Mouse (Mus musculus) layer of hippocampus, postnatal 14 days (tissue): ENCODE measurements at regions not wholly inside any gene's neighbourhood (a gene's known extent, or its start where the extent isn't known, plus 50 kb on each side); places are given as distances from the start of the nearest gene placed in this dataset.

Experiments
- DNase-seq, 2 experiments: peaks; one replicate each; pipeline ENCODE4 v3.0.0; 2021 to 2022; ENCODE audit warnings: low spot score in 2 of 2, mixed read lengths in 1 of 2

DNA sequence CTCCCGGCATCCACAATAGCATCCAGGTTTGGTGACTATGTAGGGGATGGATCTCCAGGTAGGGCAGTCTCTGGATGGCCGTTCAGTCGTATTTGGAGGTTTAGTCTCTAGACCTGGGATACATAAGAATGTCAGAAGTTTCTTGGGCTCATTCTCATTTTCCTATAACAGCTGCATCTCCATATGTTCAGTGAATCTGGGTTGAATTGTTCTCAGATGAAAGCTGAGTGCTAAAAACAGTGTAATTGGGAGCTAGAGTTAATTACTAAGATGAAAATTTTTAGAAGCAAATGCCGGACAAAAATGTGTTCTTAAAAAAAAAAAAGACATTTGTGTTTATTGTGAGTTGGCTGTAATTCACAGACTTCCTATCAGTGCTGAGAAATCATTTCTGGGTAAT is 57.3 kb upstream of the Myo16 start:
- peak in 1 of 2 experiments; percentile 16 for DNase-seq

GRCm38 (mm10) chr8:10096968-10097547 is 56.7 kb upstream of the Myo16 start:
- DNase-seq = no peak
